Comparison of ENCODE assay signal across 10 mouse cellular contexts in genomic region chr9:108412221-108412620, GRCm38 (mm10). TPM values are rescaled to one million over a fixed set of nuclear protein-coding genes. Genes with fewer than 3 reads are reported as not detected.
DNase-seq lines count a peak whose midpoint lies in the region; ATAC-seq lines count a peak whose summit lies in the region.
"Had no signal": no experiment of that assay in that cellular context is flagged by ENCODE, and none has a peak within 500 bp of the region (broad histone marks: within the 10 kb centered on the region; RNA-seq: fewer than 3 reads in every experiment).

No protein-coding gene starts in this region.

- no peaks in the 10 kb centered on the region for H3K4me1 ChIP-seq in hindbrain, embryonic 14.5 days (replicated peaks; ENCODE audit: control insufficient read depth, insufficient read depth, low read length)
- H3K4me1 ChIP-seq: limb, embryonic 15.5 days had no signal

- H3K9ac ChIP-seq in hindbrain, embryonic 14.5 days: no peak overlapping the region
- H3K9ac ChIP-seq: limb, embryonic 15.5 days had no signal

- peak; percentile 38 for DNase-seq in gastrocnemius, postnatal 10 days
- DNase-seq in gastrocnemius, adult 8-10 months (ENCODE audit: low spot score in 2 of 2): no peak
- peak; percentile 46 for DNase-seq in retina, embryonic 14.5 days (ENCODE audit: low spot score)
- no peak for DNase-seq in retina, postnatal 1 day
- DNase-seq in fibroblast of lung, adult 2 months (ENCODE audit: low read depth): peak; percentile 35
- peak; percentile 65 for DNase-seq in thymus, postnatal 4 days
- DNase-seq in hindbrain, embryonic 14.5 days (ENCODE audit: low spot score): no peak
- DNase-seq in left cerebral cortex, postnatal 36 days (ENCODE audit: low spot score in 2 of 2): no peak

- 91% methylated on average over 1 of the region's 1 CpGs for WGBS in hindbrain, embryonic 14.5 days

- H3K27me3 ChIP-seq in hindbrain, embryonic 14.5 days (ENCODE audit: control insufficient read depth, insufficient read depth, low read length): no peaks in the 10 kb centered on the region
- H3K27me3 ChIP-seq: limb, embryonic 15.5 days had no signal

- no peaks in the 10 kb centered on the region for H3K9me3 ChIP-seq in hindbrain, embryonic 14.5 days (ENCODE audit: control insufficient read depth, low read length)
- H3K9me3 ChIP-seq: limb, embryonic 15.5 days had no signal

- intact Hi-C loops in left cerebral cortex, postnatal 36 days (cut with DNase I): no loop called here

- no peak for ATAC-seq in hindbrain, embryonic 14.5 days (ENCODE audit: low FRiP score)

- H3K4me2 ChIP-seq in hindbrain, embryonic 14.5 days (replicated peaks): no peak overlapping the region
- H3K4me2 ChIP-seq: limb, embryonic 15.5 days had no signal

- H3K27ac ChIP-seq in hindbrain, embryonic 14.5 days: no peak overlapping the region
- H3K27ac ChIP-seq: limb, embryonic 15.5 days had no signal

- no peak overlapping the region for H3K4me3 ChIP-seq in hindbrain, embryonic 14.5 days (replicated peaks; ENCODE audit: low read length)
- H3K4me3 ChIP-seq: limb, embryonic 15.5 days had no signal

- H3K36me3 ChIP-seq in hindbrain, embryonic 14.5 days (replicated peaks; ENCODE audit: control insufficient read depth, insufficient read depth): no peaks in the 10 kb centered on the region
- H3K36me3 ChIP-seq: limb, embryonic 15.5 days had no signal

RNA-seq across cellular contexts. Expression of gene Ccdc36, which starts 16.1 kb away (rescaled TPM):
- under 1 TPM; 0.14 TPM for total RNA-seq in gastrocnemius, postnatal 10 days (2021)
- not detected for total RNA-seq in gastrocnemius, adult 8-10 months (2022)
- polyA plus RNA-seq in hindbrain, embryonic 14.5 days (2014; fragmentation: Nextera tagmentation; extraction: Ambion mirVana): 1.6 TPM in 2 replicates
- total RNA-seq in left cerebral cortex, postnatal 36 days (2021): under 1 TPM; 0.14 to 0.15 TPM
- total RNA-seq: heart, adult 18-20 months had no signal

RNA-seq across cellular contexts. Expression of gene 1700102P08Rik, which starts 19.6 kb away (rescaled TPM):
- under 1 TPM; 0.59 to 0.72 TPM for total RNA-seq in gastrocnemius, postnatal 10 days (2021)
- 1 to 10 TPM in 2 of 4 experiments, under 1 TPM in 2; 0.53 to 1.3 (median 0.97) TPM for total RNA-seq in gastrocnemius, adult 8-10 months (2022)
- 1.7 and 2.2 TPM in 2 replicates for polyA plus RNA-seq in hindbrain, embryonic 14.5 days (2014; fragmentation: Nextera tagmentation; extraction: Ambion mirVana)
- 1 to 10 TPM; 1.5 to 3.2 TPM for total RNA-seq in left cerebral cortex, postnatal 36 days (2021)

RNA-seq across cellular contexts. Expression of gene BC048562, which starts 24.1 kb away (rescaled TPM):
- total RNA-seq in gastrocnemius, postnatal 10 days (2021): not detected
- not detected for total RNA-seq in gastrocnemius, adult 8-10 months (2022)
- polyA plus RNA-seq in hindbrain, embryonic 14.5 days (2014; fragmentation: Nextera tagmentation; extraction: Ambion mirVana): not detected in 2 replicates
- not detected for total RNA-seq in left cerebral cortex, postnatal 36 days (2021)
- total RNA-seq: heart, adult 18-20 months had no signal
- polyA plus RNA-seq: limb, embryonic 15.5 days had no signal

RNA-seq across cellular contexts. Expression of gene Ccdc71, which starts 48.1 kb away (rescaled TPM):
- 10 to 100 TPM; 20.9 to 21.2 TPM for total RNA-seq in gastrocnemius, postnatal 10 days (2021)
- 10 to 100 TPM; 13.8 to 21.0 (median 16.3) TPM for total RNA-seq in gastrocnemius, adult 8-10 months (2022)
- 44.9 and 51.4 TPM in 2 replicates for polyA plus RNA-seq in hindbrain, embryonic 14.5 days (2014; fragmentation: Nextera tagmentation; extraction: Ambion mirVana)
- 10 to 100 TPM; 36.1 to 41.5 TPM for total RNA-seq in left cerebral cortex, postnatal 36 days (2021)

RNA-seq across cellular contexts. Expression of gene Klhdc8b, which starts 49.2 kb away (rescaled TPM):
- 1 to 10 TPM; 8.0 to 8.8 TPM for total RNA-seq in gastrocnemius, postnatal 10 days (2021)
- total RNA-seq in gastrocnemius, adult 8-10 months (2022): 1 to 10 TPM; 1.3 to 2.7 (median 2.2) TPM
- 52.8 and 57.2 TPM in 2 replicates for polyA plus RNA-seq in hindbrain, embryonic 14.5 days (2014; fragmentation: Nextera tagmentation; extraction: Ambion mirVana)
- total RNA-seq in left cerebral cortex, postnatal 36 days (2021): 10 to 100 TPM; 31.1 to 33.9 TPM

Comparison
In these comparisons a context has a peak if more than half of its experiments do, and no peak if none do; other contexts are left out.
1. DNase-seq: peak in gastrocnemius, postnatal 10 days (single experiment), retina, embryonic 14.5 days (single experiment), fibroblast of lung, adult 2 months (single experiment) and thymus, postnatal 4 days (single experiment); none in gastrocnemius, adult 8-10 months (0 of 2), retina, postnatal 1 day (single experiment), hindbrain, embryonic 14.5 days (single experiment) and left cerebral cortex, postnatal 36 days (0 of 2).